Mouse (Mus musculus) left cerebral cortex, postnatal 36 days (tissue): Measurements from ENCODE around the gene Atp2c1. TPM values are rescaled to one million over a fixed set of nuclear protein-coding genes. Genes with fewer than 3 reads are reported as not detected.
A peak's percentile ranks its signal among the peaks of the same experiment; 100 is the strongest.

Source experiments
- DNase-seq, 2 experiments: peaks; one replicate each; pipeline ENCODE4 v3.0.0; 2021 to 2022; ENCODE audit warnings: low spot score in 2 of 2, mixed read lengths in 1 of 2
- intact Hi-C: fragments of 180-260 bp; cut with DNase I; formaldehyde crosslinking; loops from one replicate; pipeline ENCODE4 v1.15.1; 2025
- total RNA-seq, 2 experiments: library from RNA; stranded (reverse); gene quantifications; 2 replicates each; pipeline ENCODE4 v1.2.3; 2021

Atp2c1 gene
- total RNA-seq = 100 to 1,000 TPM; 197 to 214 TPM

DNA sequence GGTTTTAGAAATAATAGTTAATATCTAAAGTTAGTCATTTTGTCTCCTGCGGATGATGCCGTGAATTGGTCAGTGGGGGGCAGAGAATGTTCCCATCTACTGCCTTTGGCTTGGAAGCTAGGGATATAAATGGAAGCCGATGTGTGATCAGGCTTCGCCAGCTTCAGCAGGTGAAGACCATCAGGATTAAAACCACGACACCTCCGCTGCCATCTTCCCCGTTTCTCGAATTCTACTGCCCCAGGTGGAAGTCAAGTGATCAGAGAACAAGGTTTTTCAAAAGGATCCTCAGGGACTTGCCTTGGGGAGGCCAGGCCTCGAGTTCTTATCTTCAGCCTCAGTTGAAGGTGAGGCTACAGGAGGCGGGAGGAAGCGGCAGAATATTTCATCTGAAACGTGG lies at the start of gene Atp2c1:
Gene Atp2c1 (minus strand): TSS at position 101 of the 400 bp plus-strand sequence.
- intact Hi-C loops = no loop called here
- no peak for DNase-seq

DNA sequence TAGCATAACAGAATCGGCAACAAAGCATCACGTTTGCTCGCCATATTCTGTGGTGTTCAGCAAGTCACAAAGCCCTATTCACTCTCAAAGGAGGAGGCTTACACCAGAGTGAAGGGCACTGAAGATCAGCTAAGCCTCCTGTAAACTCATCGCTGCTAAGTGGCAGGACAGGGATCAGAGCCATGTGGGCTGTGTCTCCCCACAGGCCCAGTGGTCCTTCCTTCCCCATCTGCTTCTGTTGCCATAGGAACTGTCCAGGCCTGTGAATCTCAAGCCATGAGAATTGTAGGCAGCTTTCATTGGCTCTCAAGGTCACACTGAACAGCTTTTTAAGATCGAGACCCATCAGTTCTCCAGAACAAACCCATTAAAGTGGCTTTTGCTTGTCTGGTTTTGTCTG lies 30.3 kb upstream of the Atp2c1 start:
- no peak for DNase-seq

DNA sequence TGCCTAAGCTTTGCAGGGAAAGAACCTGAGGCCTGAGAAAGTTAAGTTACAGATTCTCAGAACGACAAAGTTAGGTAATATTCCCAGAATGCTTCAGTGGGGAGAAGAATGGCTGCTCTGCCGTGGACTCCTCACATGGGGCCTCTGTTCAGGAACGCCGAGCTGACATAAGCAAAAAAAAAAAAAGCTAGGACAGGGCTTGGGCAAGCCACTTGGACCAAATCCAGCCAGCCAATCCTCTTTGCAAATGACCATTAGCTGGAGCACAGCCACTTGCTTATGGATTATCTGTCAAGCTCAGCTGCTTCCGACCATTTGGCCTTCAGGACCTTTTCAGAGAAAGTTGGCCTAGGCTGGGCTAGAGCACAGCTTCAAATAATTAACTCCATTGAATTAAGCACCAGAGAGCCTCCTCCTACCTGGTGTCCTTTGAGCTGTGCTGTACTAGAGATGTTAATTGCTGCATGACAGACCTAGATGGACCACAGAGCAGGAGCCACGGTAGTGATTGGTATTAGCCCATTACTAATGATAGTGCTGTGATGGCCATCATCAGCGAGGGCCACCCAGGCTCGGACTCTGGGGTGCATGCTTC lies 29.1 kb upstream of the Atp2c1 start:
- intact Hi-C loops = no loop called here
- DNase-seq = no peak

More for the DNA sequence above, 30.3 kb upstream of the Atp2c1 start:
- intact Hi-C loops = no loop called here

DNA sequence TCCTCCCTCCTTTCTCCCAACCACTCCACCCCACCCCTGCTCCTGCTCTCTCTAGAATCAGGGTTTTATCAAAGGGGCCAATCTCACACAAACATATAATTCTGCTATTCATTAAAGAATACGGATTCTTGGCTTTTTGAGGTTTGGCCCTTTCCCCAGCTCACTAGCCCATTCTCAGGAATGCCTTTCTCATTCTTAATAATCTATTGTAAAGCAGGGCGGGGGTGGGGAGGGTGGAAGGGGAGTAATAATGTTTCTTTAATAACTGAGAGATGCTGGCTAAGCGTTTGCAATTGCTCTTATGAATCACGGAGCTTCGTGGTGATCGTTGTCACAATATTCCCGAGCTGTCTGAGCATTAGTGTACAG lies 27.3 kb upstream of the Atp2c1 start:
- intact Hi-C loops = no loop called here
- no peak for DNase-seq

DNA sequence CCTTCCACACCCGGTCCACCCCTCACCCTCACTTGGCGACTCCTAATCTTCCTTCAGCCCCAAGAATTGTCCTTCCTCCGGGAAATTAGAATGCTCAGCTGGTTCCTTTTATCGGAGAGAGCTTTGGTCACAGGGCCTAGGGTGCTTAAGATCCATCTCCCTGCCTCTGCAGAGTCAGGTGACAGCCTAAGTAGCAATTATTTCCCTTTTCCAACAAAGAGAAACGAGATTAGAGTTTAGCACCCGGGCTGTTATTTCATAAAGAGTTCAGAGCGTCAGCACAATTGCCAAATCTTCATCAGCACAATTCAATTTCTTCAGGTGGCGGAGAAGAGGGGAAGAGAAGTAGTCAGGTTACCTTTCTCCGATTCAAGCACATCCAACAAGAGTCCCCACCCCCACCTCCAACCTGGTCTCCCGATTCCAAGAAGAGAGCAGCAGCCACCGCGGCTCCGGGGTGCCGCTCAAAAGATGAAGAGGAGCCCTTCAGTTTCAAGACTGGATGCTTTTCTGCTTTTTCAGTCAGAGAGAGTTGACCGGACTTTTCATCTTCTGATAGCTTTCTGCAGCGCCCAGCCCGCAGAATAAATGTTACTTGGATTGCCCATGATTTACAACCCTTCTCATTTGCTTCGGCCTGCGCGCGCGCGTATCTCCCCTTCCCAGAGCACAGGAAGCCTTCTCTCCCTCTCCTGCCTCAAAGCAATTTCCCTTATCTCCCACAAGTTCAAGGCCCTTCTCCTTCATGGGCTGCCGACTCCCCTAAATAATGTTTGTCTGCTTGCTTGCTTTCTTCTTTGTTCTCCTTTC lies 26.7 kb upstream of the Atp2c1 start:
- intact Hi-C loops = no loop called here
- DNase-seq = no peak

DNA sequence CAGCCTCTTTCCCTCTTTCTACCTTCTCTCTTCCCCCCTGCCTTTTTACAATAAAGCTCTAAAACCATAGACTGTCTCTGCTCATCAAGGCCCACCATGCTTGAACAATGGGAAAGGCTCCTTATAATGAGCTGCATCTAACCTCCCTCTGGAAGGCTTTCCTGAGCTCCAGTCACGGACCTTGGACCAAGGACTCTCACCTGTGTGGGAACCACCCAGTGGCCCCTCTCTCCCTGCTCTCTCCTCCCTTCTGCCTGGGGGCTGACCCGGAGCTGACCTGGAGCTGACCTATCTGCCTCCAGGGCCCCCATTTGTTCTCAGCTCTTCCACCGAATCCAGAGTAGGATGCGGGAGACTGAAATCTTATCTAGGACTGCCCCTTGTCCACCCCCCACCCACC lies 24.3 kb upstream of the Atp2c1 start:
- no peak for DNase-seq
- intact Hi-C loops = no loop called here

DNA sequence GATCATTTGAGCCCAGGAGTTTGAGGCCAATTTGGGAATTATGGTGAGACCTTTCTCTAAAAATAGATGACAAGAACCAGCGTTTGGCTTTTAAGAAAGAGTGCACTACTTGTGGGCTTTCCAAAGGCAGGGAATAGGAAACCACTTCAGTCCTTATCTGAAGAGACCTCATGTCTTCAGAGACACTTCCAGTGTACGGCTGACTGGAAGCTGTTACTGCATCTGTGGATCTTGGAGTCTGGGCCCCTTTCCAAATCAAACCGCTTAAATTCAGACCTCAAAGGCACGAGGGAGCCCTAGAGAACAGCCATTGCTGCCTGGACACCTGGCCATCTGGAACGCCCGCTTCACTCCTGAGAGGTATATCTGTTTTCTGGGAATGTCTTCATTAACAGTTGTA lies 22.0 kb upstream of the Atp2c1 start:
- no peak for DNase-seq
- intact Hi-C loops = no loop called here

DNA sequence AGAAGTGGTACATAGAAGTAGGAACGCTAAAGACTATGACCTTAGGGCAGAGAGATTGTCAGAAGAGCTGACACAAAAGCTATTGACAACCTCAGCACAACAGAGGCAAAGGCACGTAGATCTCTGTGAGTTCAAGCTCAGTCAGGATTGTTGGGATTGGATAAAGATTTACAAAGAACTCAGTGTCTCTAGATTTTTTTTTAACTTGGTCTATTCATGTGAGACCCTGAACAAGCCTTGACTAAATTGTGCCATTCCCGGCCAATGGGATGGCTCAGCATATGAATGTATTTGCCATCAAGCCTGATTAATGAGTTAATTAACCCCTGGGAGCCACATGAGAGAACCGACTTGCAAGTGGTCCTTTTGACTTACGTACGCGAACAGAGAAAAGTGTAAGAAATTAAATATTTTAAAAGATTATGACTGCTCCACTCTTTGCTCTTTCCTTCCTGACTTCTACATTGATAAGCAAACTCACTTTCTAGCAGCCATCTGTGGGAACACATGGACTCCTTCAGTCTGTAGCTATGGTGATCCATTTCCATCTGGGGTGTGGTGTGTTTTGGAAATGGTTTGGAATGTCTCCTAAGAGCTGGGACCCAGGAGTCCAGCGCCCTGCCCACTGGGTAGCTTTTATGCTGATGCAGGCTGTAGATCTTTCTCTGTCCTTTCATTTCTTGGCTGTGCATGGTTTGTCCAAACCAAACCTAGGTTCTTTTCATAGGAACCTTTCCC lies 17.1 kb upstream of the Atp2c1 start:
- DNase-seq = no peak

DNA sequence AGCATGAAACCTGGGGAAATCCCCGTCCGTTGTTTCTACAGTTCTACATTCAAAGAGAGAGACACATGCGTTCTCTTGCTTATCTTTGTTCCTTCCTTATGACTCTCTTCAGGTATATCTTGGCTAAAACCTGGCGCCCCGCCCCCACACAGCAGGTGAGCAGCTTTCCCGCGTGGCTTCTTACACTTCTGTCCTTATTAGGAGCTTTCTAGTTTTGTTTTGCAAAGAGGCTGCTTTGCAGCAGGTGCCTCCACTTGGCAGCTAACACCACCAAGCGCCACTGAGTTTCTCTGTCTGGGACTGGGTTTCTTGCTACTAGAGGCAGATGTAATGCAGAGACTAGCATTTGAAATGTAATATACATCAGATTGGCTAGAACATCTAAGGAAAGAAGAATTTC lies 10.4 kb upstream of the Atp2c1 start:
- intact Hi-C loops = no loop called here
- DNase-seq = no peak

More for the DNA sequence above, 17.1 kb upstream of the Atp2c1 start:
- intact Hi-C loops = no loop called here

DNA sequence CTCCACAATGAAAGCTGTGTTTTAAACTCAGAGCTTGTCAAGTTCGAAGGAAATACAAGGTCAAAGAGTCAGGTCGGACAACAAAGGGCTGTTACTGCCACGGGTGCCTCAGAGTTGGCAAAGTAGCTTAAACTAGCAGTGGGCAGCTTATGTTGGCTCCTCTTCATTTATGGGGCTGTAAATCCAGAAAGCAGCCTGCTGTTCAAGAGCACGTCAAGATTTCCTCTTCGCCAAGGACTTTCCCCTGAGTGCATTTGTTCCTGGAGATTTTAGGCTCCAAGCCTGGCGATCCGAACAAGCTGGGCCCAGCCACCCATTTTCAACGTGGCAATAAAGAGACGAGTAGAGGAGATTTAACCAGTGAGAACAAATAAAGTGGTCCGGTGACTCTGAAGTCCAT lies 9.8 kb upstream of the Atp2c1 start:
- intact Hi-C loops = no loop called here
- DNase-seq = no peak

DNA sequence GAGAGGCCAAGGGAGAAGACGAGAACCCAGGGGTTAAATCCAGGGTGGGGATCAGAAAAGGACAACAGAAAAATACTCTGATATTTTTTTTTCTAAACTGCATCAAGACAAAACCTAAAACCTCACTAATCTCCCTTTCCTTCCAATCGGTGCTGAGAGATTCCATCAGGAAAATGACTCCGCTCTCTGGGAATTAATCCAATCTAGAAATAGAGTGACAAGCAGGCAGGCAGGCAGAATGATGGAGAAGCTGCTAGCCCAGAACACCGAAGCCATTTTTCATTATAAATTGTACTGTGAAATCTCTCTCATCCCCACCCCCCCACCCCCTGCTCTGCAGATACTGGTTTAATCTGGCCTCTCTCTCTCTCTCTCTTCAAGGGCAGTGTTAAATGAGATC lies 1.8 kb downstream of the Atp2c1 start:
- intact Hi-C loops = no loop called here
- DNase-seq = no peak

DNA sequence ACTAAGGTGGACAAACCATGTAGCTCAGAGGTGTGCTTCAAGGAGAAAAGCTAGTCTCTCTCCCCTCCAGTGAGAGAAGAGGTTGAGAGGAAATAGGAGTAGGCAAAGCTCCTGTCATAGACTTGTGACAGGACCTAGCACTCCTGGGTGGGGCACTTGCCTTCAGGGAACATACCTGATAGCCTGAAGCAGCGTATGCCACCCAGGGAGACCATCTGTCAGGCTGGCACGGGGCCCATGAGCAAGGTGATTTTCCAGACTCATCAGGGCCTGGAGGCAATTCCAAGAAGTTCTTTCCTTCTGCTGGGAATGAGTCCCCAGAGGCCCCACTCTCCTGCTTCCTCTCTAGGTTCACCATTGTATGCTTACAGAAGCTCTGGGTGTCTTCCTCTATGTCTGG lies 4.1 kb downstream of the Atp2c1 start:
- DNase-seq = no peak
- intact Hi-C loops = no loop called here

DNA sequence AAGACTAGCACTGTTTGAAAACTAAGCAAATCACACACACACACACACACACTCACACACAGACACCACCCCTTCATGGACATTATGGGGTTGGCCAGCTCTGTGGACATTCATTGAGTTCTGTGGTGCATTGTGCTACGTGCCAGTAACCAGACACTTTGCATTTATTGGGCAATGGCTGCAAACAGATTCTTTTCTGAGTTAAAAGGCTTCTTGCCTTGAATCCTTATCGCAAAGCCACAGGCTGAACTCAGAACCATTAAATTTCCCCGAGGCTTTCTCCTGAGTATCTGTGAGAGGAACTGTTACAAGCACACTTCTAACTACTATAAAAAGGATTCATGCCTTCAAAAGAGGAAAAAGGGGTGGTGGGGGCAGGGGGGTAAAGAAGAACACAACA lies 5.1 kb downstream of the Atp2c1 start:
- intact Hi-C loops = no loop called here
- DNase-seq = no peak

DNA sequence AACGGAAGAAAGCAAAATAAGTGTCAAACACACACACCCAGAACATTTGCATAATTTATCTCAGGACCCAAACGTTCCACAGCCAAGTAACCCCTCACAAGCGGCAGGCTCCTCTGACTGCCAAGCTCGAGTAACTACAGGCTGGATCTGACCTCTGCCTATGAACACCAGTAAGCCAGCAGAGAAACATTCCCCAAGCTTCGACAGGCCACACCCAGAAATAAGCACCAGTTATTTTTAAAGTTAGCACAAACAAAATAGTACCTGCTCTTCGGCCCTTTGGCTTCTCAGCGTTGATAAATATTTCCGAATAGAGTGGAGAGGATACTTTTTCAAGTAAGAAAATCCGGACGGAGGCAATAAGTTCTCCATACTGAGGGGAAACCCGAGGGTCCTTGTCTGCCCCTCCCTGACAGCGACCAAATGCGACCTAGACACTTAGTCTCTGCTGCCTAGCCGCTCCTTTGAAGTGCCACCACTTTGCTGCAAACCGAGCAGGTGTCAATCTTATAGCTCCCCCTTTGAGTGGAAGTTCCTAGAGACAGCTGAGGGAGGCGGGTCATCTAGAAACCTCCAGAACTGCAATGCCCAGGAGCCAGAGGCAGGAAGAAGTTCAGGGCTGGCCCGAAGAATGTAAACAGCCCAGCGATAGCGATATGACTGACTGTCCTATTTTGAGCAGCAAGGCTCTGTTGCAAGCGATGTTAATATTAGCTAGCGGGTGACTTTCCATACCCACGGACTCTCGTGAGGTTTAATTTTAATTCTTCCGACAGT lies 6.2 kb downstream of the Atp2c1 start:
- intact Hi-C loops = no loop called here
- DNase-seq = no peak

DNA sequence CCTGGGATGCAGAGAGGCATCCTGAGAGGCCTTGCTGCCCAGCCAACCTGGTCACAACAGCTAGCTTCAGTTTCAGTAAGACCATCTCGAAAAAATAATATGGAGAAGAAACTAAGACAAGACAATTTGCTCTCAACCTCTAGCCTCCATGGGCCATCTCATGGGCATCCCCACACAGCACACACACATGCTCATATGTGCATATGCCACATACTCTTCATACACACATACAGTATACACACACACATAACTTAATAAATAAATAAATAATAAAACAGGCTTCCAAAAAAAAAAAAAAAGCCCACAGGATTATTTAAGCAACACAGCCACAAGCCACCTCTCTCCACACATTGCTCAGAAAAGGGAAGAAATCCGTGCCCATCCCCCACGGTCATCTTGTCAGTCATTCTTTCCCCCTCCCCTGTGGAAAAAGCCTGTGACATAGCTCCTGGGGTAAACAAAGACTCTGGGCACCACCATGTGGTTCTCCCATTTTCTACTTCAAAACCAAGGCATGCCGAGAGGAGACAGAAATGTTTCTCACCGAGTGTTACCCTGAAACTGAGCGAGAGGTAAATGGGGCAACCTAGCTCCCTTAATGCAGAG lies 7.7 kb downstream of the Atp2c1 start:
- no peak for DNase-seq

DNA sequence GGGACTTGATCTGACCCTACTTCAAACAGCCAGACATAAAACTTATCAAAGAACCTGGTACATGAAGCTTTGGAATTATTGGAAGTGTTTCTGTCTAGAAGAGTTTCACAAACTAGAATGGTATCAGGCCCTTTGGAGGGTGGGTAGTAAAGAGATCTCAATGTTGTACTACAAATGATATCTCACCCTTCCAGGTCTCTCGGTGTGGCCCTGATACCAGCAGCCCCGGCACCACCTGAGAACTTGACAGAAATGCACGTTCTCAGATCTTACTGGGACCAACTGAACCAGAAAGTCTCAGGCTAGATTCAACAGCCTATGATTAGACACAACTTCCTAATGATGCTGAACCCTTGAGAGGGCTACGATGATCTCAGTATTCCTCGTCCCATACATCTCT lies 23.4 kb downstream of the Atp2c1 start:
- intact Hi-C loops = no loop called here
- no peak for DNase-seq

More for the DNA sequence above, 7.7 kb downstream of the Atp2c1 start:
- intact Hi-C loops = no loop called here

DNA sequence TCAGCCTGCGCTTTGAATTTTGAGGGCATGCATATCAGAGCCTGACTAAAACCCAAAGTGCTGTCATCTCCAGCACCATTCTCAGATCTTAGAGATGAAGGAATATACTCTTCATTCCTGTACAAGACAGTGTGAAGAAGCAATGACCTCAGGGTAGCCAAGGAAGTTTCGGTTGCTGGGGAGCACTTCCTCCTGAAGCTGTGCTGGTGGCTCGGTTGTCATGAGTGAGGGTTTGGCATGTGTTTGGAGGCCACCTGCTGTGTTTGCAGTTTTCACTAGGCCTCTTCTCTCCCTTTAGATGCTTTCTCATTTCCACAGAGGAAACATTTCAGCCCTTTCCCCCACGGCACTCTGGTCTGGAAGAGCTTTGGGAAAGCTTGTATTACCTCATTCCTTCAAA lies 24.7 kb downstream of the Atp2c1 start:
- intact Hi-C loops = no loop called here
- DNase-seq = no peak

DNA sequence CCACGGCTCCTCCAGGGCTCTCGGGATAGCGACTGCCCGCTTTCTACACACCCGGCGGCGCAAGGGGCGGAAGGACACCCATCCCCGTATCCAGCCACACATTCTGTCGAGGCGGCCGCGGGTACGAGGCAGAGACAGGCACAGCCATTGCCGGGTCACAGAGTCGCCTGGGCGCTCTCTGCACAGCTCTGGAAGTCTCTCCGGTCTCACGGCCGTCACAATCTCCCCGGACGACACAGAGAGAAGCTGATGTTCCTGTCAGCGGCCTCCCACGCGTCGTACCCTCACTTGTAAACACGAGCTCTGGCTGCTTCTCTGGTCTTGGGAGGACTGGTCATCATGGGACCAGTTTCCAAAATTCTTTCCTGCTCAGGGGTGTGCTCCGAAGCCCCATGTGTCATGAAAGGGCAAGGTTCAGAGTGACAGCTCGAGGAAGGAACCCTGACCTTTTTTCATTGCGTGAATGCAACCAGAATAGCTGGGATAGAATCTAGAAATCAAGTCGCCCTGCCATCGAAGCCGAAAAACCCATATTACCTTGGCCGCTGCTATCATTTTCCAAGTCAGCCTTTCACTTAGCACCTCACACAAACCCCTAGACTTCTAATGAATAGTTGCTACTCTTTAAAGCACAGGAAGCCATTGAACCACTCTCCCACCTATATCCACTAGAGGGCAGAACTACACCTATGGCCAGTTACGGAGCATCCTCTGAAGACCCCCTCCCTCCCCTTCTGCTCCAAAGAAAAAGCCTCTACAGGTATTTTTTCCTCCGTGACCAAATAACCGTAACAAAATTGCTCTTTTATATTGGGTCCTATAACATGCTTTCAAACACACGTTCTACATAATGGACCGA lies 31.6 kb downstream of the Atp2c1 start:
- intact Hi-C loops = loop anchor here (5.0 kb wide), 2 partner anchors 122 to 362 kb away; no protein-coding TSS in a partner anchor
- peak; percentile 29 to 45 for DNase-seq
